Mouse (Mus musculus) heart, adult 2 months (tissue): ENCODE data around the gene Zxdc.

Experiments
- CTCF ChIP-seq: fragments of 200-600 bp; IDR thresholded peaks from 2 replicates; pipeline ENCODE4 v1.8.1; 2022; ENCODE audit warnings: antibody characterized with exemption, mild to moderate bottlenecking, moderate library complexity
- EP300 ChIP-seq: fragments of 200-500 bp; IDR thresholded peaks from 2 replicates; pipeline ENCODE4 v1.6.1; 2011; ENCODE audit warnings: low read depth, low read length, control low read depth; ENCODE audit not compliant: insufficient read depth

GRCm38 (mm10) chr6:90381465-90381864, 12.2 kb downstream of the Zxdc start:
- TF ChIP-seq CTCF (no peak), EP300 (no peak)
